Mouse (Mus musculus) CH12.LX (cell line): Measurements from ENCODE around the gene C1ql4. TPM values are rescaled to one million over a fixed set of nuclear protein-coding genes. Genes with fewer than 3 reads are reported as not detected.

Experiments used
- DNase-seq: peaks from one replicate; pipeline ENCODE4 v3.0.0-alpha.2; 2013; ENCODE audit errors: extremely low read depth
- H3K27ac ChIP-seq: 2 replicates; pipeline ENCODE4 v1.5.1; 2012; ENCODE audit warnings: low read depth, mild to moderate bottlenecking, control low read depth, moderate library complexity; ENCODE audit not compliant: insufficient read depth
- H3K27me3 ChIP-seq: replicated peaks from 2 replicates; pipeline ENCODE3; 2012; ENCODE audit warnings: inconsistent platforms
- H3K36me3 ChIP-seq, 2 experiments: replicated peaks in 1 of 2; 2 replicates each; pipeline versions ENCODE3 to v1.6.1; 2012; ENCODE audit warnings: inconsistent platforms in 1 of 2, low read length in 1 of 2, mild to moderate bottlenecking in 1 of 2, mixed read lengths in 1 of 2, moderate library complexity in 1 of 2; ENCODE audit not compliant: control insufficient read depth in 1 of 2, insufficient read depth in 1 of 2
- H3K4me1 ChIP-seq, 2 experiments: 2 replicates each; pipeline ENCODE4 v1.6.1; 2012; ENCODE audit warnings: inconsistent platforms in 1 of 2, moderate library complexity in 1 of 2; ENCODE audit not compliant: insufficient read depth in 2 of 2, control insufficient read depth in 1 of 2
- H3K4me2 ChIP-seq: 2 replicates; pipeline ENCODE4 v1.6.1; 2012; ENCODE audit warnings: low read depth, mild to moderate bottlenecking, control low read depth; ENCODE audit not compliant: poor library complexity, insufficient read depth, severe bottlenecking
- H3K4me3 ChIP-seq, 3 experiments: fragments of 150-350 bp in 1 of 3; sonication (generic) in 1 of 3; replicated peaks in 1 of 3; 2 replicates each; pipeline versions ENCODE3 to v1.5.1; 2011 to 2012; ENCODE audit warnings: low read depth in 2 of 3, low read length in 2 of 3, mild to moderate bottlenecking in 2 of 3, moderate library complexity in 2 of 3, control low read depth in 1 of 3, improper control_type of control experiment in 1 of 3, inconsistent platforms in 1 of 3, mixed read lengths in 1 of 3; ENCODE audit not compliant: poor library complexity in 1 of 3
- H3K79me2 ChIP-seq: replicated peaks from 2 replicates; pipeline ENCODE4 v1.6.1; 2012; ENCODE audit warnings: mild to moderate bottlenecking, moderate library complexity; ENCODE audit not compliant: control insufficient read depth, poor library complexity, insufficient read depth, severe bottlenecking; ENCODE audit errors: extremely low read depth
- H3K9ac ChIP-seq: 2 replicates; pipeline ENCODE4 v1.6.1; 2012; ENCODE audit warnings: low read depth, mild to moderate bottlenecking, control low read depth, moderate library complexity; ENCODE audit not compliant: insufficient read depth
- H3K9me3 ChIP-seq: replicated peaks from 2 replicates; pipeline ENCODE3; 2012; ENCODE audit warnings: low read length, inconsistent platforms, mixed read lengths
- BHLHE40 ChIP-seq: IDR thresholded peaks from 2 replicates; pipeline ENCODE4 v1.6.1; 2011; ENCODE audit warnings: mild to moderate bottlenecking, low read depth, low read length, improper control_type of control experiment
- CHD1 ChIP-seq: IDR thresholded peaks from 2 replicates; pipeline ENCODE4 v1.6.1; 2012; ENCODE audit warnings: low read depth, low read length, improper control_type of control experiment, inconsistent platforms
- CTCF ChIP-seq, 2 experiments: IDR thresholded peaks in 1 of 2; conservative IDR thresholded peaks in 1 of 2; 2 replicates each; pipeline ENCODE4 v1.5.1; 2011 to 2012; ENCODE audit warnings: low read depth in 2 of 2, low read length in 2 of 2, improper control_type of control experiment in 1 of 2, inconsistent platforms in 1 of 2, mild to moderate bottlenecking in 1 of 2, moderate library complexity in 1 of 2
- E2F4 ChIP-seq: IDR thresholded peaks from 2 replicates; pipeline ENCODE4 v1.6.1; 2011; ENCODE audit warnings: low read depth, low read length, improper control_type of control experiment; ENCODE audit not compliant: insufficient replicate concordance
- ELF1 ChIP-seq: IDR thresholded peaks from 2 replicates; pipeline ENCODE4 v1.6.1; 2014; ENCODE audit warnings: low read depth, mild to moderate bottlenecking, inconsistent platforms, low read length, improper control_type of control experiment
- GABPA ChIP-seq: IDR thresholded peaks from 2 replicates; pipeline ENCODE4 v1.6.1; 2012; ENCODE audit warnings: low read depth, low read length, improper control_type of control experiment, inconsistent platforms; ENCODE audit not compliant: insufficient replicate concordance
- IRF4 ChIP-seq: IDR thresholded peaks from 2 replicates; pipeline ENCODE4 v1.6.1; 2014; ENCODE audit warnings: low read depth, mild to moderate bottlenecking, inconsistent platforms, low read length, improper control_type of control experiment
- JUND ChIP-seq: conservative IDR thresholded peaks from 2 replicates; pipeline ENCODE4 v1.6.1; 2011; ENCODE audit warnings: low read depth, low read length, improper control_type of control experiment
- MAX ChIP-seq: IDR thresholded peaks from 2 replicates; pipeline ENCODE4 v1.6.1; 2011; ENCODE audit warnings: low read length, improper control_type of control experiment
- MXI1 ChIP-seq: IDR thresholded peaks from 2 replicates; pipeline ENCODE4 v1.6.1; 2011; ENCODE audit warnings: mild to moderate bottlenecking, low read depth, low read length, improper control_type of control experiment
- NELFE ChIP-seq: IDR thresholded peaks from 2 replicates; pipeline ENCODE4 v1.6.1; 2011; ENCODE audit warnings: low read depth, low read length, improper control_type of control experiment
- PAX5 ChIP-seq: IDR thresholded peaks from 2 replicates; pipeline ENCODE4 v1.6.1; 2012; ENCODE audit warnings: low read length, inconsistent platforms, mixed read lengths
- POLR2A ChIP-seq: IDR thresholded peaks from 2 replicates; pipeline ENCODE4 v1.6.1; 2011; ENCODE audit warnings: low read depth, mild to moderate bottlenecking, improper control_type of control experiment, low read length
- POLR2AphosphoS2 ChIP-seq: IDR thresholded peaks from 2 replicates; pipeline ENCODE4 v1.6.1; 2011; ENCODE audit warnings: low read depth, low read length, improper control_type of control experiment
- SIN3A ChIP-seq: IDR thresholded peaks from 2 replicates; pipeline ENCODE4 v1.6.1; 2012; ENCODE audit warnings: low read length, improper control_type of control experiment, inconsistent platforms
- TCF12 ChIP-seq: IDR thresholded peaks from 2 replicates; pipeline ENCODE4 v1.6.1; 2014; ENCODE audit warnings: low read depth, mild to moderate bottlenecking, inconsistent platforms, low read length, improper control_type of control experiment
- UBTF ChIP-seq: IDR thresholded peaks from 2 replicates; pipeline ENCODE4 v1.6.1; 2012; ENCODE audit warnings: low read depth, mild to moderate bottlenecking, inconsistent platforms, low read length, improper control_type of control experiment, moderate library complexity
- USF2 ChIP-seq: conservative IDR thresholded peaks from 2 replicates; pipeline ENCODE4 v1.6.1; 2011; ENCODE audit warnings: low read depth, low read length, improper control_type of control experiment
- ZMIZ1 ChIP-seq: IDR thresholded peaks from 2 replicates; pipeline ENCODE4 v1.6.1; 2012; ENCODE audit warnings: low read depth, mild to moderate bottlenecking, inconsistent platforms, low read length, improper control_type of control experiment
- ZNF384 ChIP-seq: IDR thresholded peaks from 2 replicates; pipeline ENCODE4 v1.6.1; 2012; ENCODE audit warnings: low read depth, low read length, improper control_type of control experiment, inconsistent platforms
- dilution Hi-C: fragments of 300-500 bp; cut with MboI; formaldehyde crosslinking; loops from 2 replicates; pipeline ENCODE4 v1.14.3; 2020; ENCODE audit warnings: low sequenced_read_pairs; ENCODE audit not compliant: extremely low pct_unique_long_range_greater_than_20kb, extremely low pct_ligation_motif_present
- in situ Hi-C: fragments of 300-500 bp; cut with MboI; formaldehyde crosslinking; loops from 3 replicates; pipeline ENCODE4 v1.14.3; 2019; ENCODE audit warnings: low sequenced_read_pairs, low pct_ligation_motif_present, low pct_unique_long_range_greater_than_20kb, mixed read lengths
- polyA plus RNA-seq: library from polyadenylated mRNA; unstranded; fragments of >175 nt; gene quantifications from 2 replicates; pipeline ENCODE4 v1.2.1, GENCODE M21; 2012; ENCODE audit warnings: low read depth; ENCODE audit not compliant: insufficient read length
- total RNA-seq, 2 experiments: library from RNA; depleted of rRNA; stranded (reverse); fragments of 300-350 nt in 1 of 2; fragments of >200 nt in 1 of 2; gene quantifications; 2 replicates each; pipeline ENCODE4 v1.2.3; 2012 to 2014

C1ql4 gene
- total and polyA plus RNA-seq, 3 experiments, result not detected

- peaks cover 11% of the 10 kb centered on the region for H3K9me3 ChIP-seq
- H3K4me1 ChIP-seq, result peaks cover 0 to 6% of the 10 kb centered on the region in 2 experiments; a peak in 1 of 4 replicates
- no peaks in the 10 kb centered on the region for H3K27me3 ChIP-seq
- peaks cover 21 to 51% of the 10 kb centered on the region in 2 experiments for H3K36me3 ChIP-seq
- no peak overlapping the region for H3K27ac ChIP-seq
- no peak overlapping the region for H3K4me2 ChIP-seq
- dilution Hi-C loops, result no loop called here
- DNase-seq, result no peak
- H3K4me3 ChIP-seq, result no peak overlapping the region
- H3K9ac ChIP-seq, result no peak overlapping the region
- TF ChIP-seq ZNF384 (no peak), POLR2A (no peak), UBTF (no peak), IRF4 (no peak), MAX (no peak), SIN3A (no peak), USF2 (no peak), ELF1 (no peak), CTCF (conservative IDR thresholded peaks at IDR 0.05 in 1 of 2, IDR thresholded peaks at IDR 0.05 in 1 of 2; ENCODE audit: low read depth in 2 of 2, low read length in 2 of 2) (no peak), E2F4 (no peak), TCF12 (no peak), MXI1 (no peak), PAX5 (no peak), CHD1 (no peak)
- TF ChIP-seq, all 38 proteins: peak for 0
- H3K79me2 ChIP-seq, result no peaks in the 10 kb centered on the region
- in situ Hi-C loops, result no loop called here
Observed at GRCm38 (mm10) chr15:99085997-99086396, 1.6 kb downstream of the C1ql4 start.

GRCm38 (mm10) chr15:99084618-99085017 lies 3.0 kb downstream of the C1ql4 start:
- Histone ChIP-seq H3K79me2 (no peaks in the 10 kb centered on the region), H3K9ac (no peak overlapping the region), H3K36me3 (peaks cover 32 to 65% of the 10 kb centered on the region in 2 experiments), H3K9me3 (peaks cover 11% of the 10 kb centered on the region), H3K27me3 (no peaks in the 10 kb centered on the region), H3K4me1 (peaks cover 0 to 3% of the 10 kb centered on the region in 2 experiments; a peak in 1 of 4 replicates), H3K27ac (no peak overlapping the region), H3K4me3 (no peak overlapping the region), H3K4me2 (no peak overlapping the region)
- dilution Hi-C loops, result no loop called here
- TF ChIP-seq GABPA (no peak), ZMIZ1 (no peak), POLR2AphosphoS2 (no peak), JUND (no peak), SIN3A (no peak), CTCF (conservative IDR thresholded peaks at IDR 0.05 in 1 of 2, IDR thresholded peaks at IDR 0.05 in 1 of 2; ENCODE audit: low read depth in 2 of 2, low read length in 2 of 2) (no peak), NELFE (no peak), BHLHE40 (no peak)
- no peak for DNase-seq
- in situ Hi-C loops, result no loop called here
